Mouse (Mus musculus) mature B cell (primary cell): ENCODE data around the gene B3galt6.

Source experiments
- in situ Hi-C: fragments of 300-500 bp; cut with MboI; formaldehyde crosslinking; loops from 2 replicates; pipeline ENCODE4 v1.14.3; 2019

The B3galt6 gene

DNA sequence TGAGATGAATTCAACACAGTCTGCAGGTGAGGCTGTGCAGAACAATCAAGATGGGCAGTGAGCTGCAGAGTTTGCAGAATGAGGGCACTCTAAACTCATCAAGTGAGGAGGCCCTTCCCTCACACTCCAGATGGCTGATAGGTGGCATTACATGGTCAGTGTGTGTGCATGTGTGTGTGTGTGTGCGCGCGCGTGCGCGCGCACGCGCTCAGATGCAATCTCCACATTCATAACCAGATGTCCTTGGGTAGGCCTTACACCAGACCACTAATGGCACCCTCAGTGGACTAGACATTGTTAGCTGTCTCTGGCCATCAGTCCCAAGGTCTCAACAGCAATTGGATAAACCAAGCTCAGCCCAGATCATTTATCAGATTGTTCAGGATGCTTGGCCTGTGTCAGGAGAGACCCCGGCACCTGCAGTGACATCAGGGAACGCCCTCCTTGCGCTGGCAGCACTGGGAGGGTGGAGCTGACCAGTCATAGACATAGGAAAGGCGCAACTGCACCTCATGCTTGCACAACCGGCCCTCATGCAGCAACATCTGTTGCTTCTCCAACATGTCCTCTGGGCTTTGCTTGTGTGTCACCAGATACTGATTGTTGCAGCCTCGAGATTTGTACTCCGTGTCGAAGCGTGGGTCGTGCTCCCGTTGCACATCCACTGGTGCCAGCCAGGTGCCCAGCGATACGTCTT lies 1.1 kb downstream of the B3galt6 start:
- in situ Hi-C loops = no loop called here

DNA sequence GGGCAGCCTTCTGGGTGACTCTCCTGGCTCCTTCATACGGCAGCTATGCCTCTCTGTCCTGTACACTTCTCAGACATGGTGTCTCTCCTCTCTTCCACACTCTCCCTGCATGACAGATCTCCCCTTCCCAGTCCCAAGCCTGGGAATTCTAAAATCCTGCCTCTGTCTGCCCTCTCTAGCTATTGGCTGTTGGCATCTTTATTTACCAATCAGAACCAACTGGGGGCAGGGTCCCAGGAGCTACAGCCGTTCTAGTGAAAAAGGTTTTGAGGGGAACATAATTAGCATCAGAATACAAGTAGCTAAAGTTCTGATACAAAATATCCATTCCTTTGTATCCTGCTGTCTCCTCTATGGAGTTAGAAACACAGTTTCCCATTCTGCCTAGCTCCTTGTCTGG lies 8.7 kb downstream of the B3galt6 start:
- in situ Hi-C loops = no loop called here

DNA sequence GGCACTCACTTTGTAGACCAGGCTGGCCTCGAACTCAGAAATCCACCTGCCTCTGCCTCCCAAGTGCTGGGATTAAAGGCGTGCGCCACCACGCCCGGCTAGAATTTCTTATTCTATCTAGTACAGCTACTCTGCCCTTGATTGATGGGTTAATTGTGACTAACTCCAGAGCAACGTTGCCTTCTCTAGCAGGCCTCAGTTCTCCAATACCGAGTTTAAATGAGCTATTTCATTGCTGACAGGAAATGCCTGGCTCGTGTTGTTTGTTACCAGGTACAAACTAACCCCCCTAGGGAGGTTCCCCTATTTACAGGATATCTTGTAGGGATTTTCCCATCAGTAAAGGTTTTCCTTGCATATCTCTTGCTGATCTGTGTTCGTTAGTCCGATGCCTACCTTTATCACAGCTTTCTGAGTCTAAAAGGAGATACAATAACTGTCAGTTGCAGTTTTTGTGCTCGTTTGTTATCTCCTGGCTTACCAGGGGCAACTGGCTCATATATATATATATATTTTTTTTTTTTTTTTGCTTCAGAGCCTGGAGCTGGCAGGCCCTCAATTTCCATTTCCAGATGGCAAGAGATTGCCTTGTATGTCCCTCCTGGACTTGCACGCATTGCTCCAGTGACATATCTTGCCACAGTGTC lies 10.9 kb downstream of the B3galt6 start:
- in situ Hi-C loops = no loop called here

DNA sequence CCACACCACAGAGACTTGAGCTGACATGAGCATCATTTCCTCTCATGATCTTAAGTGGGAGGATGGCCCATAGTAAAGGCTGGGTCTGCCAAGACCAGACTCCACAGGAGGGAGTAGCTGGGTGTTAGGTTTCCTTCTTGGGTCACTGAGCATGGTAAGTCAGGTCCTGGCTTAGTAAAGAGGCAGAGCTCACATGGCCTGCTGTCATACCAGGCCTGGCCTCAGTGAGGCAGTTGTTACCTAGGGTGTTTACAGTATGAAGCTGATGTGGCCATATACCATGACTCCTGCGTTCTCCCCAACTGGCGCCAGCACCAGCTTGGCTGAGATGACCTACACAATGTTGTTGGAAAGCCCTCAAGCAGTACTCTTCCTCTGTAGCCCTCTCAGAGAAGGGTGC lies 19.2 kb downstream of the B3galt6 start:
- in situ Hi-C loops = no loop called here

DNA sequence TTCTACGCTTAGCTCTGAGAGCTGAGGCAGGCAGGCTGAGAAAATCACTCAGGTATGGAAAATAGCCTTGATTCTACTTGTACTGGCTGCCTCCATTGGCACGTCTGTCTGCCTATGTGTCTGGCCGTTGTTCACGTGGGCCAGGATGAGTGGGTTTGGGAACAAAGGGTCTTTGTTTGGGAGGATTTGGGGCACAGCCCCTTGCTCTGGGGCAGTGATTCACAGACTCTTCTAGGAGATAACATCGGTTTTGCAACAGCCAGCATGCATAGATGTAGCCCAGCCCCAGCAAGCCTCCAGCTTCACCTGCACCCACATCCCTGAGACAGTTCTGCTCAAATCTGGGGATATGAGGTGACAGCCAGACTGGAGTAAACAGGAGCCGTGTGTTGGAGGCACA lies 19.8 kb downstream of the B3galt6 start:
- in situ Hi-C loops = no loop called here

DNA sequence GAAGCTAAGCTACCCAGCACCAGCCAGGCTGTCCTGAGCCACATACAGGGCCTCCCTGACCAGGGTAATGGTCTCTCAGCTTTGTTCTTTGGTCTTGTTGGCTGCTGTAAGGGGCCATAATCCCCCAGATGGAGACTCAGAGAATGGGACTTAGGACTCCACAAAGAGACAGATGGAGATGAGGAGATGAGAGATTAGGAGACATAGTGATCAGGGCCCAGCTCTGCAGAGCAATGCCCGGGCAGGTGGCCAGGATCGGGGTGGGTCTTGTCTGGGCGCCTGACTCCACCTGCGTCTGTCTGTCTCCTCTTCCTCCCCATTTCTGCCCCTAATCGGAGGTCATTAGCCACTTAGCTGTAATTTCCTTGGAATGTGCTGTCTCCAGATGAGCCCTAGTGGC lies 22.2 kb downstream of the B3galt6 start:
- in situ Hi-C loops = no loop called here

DNA sequence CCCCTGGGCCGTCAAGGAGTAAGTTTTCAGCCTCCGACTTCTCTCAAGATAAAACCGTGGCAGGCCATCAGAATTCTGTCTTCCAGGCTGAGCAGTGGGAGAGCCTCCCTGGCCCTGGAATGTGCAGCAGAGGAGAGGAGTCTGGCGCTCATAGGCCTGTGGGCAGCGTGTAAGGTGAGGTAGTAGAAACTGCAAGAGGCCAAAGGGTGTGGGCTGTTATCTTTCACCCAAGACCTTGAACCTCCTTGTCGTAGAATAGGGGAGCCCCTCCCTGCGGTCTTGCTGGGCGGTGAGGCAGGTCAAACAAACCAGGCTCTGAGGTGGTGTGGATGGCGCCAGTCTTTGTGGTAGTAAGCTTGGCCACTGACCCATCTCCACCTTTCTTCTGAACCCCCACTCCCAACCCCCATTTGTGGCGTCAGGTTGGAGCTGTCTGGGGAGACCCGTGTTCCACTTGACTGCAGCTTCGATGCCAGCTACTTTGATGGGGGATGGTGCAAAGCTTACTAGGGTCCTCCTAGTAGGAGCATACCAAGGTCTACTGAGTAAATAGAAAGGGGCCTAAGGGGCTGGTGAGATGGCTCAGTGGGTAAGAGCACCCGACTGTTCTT lies 23.3 kb downstream of the B3galt6 start:
- in situ Hi-C loops = no loop called here

DNA sequence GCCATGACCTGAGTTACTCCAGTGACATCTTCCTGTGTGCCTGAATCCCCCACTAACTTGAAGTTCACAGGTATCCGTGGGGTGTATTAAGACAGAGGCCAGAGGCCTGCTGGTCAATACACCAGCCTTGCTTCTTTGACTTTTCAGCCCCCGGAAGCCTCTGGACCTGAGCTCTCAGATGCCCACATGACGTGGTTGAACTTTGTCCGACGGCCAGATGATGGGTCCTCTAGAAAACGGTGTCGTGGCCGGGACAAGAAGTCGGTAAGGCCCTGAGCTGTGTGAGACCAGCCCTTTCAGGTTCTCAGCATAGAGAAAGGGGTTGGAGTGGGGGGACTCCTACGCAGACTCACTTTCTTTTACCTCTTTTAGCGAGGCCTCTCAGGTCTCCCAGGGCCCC lies 28.1 kb downstream of the B3galt6 start:
- in situ Hi-C loops = no loop called here

DNA sequence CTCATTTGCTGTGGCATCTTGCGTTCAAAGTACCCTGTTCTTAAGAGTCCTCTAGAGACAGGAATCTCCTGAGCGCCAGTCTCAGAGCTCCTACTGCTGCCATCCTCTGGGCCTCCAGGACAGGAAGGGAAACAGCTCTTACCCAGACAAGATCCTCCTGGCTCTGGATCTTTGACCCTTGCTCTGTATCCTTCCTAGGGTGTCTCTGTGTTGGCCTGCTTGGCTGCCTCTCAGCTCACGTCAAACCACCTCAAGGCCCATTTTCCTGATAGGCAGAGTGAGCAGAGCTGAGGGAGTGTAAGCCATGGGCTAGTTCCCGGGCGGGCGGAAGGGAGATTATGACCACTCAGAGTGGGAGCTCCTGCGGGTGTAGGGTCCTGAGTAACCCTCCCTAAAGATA lies 29.3 kb downstream of the B3galt6 start:
- in situ Hi-C loops = no loop called here

DNA sequence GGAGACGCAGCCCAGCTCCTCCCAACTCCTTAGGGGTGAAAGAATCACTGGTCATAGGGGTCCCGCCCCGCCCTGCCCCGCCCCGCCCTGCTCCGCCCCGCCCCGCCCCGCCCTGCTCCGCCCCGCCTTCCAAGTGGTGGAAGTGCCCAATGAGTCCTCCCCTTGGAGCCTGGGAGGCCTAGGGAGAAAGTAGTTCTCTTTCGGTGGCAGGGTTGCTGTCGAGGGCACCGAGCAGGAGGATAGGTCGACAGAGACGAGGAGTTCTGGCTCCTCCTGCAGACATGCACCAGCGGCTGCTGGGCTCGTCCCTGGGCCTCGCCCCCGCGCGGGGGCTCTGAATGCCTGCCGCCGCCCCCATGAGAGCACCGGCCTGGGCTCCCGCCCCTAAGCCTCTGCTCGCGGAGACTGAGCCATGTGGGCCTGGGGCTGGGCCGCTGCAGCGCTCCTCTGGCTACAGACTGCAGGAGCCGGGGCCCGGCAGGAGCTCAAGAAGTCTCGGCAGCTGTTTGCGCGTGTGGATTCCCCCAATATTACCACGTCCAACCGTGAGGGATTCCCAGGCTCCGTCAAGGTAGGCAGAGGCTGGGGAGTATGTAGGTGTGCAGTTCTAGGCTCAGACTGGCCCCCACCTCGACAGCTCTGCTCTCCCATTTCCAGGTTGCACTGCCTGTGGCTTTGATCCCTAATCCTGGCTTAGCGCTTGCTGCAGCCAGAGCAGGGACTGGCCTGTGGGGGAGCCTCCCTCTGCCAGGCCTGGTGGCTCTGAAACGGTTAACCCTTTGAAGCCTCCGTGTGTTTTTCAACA lies 30.1 kb downstream of the B3galt6 start, which contains the start of gene C1qtnf12:
Gene C1qtnf12 (plus strand): TSS at position 152 of the 805 bp plus-strand sequence.
- in situ Hi-C loops = no loop called here

DNA sequence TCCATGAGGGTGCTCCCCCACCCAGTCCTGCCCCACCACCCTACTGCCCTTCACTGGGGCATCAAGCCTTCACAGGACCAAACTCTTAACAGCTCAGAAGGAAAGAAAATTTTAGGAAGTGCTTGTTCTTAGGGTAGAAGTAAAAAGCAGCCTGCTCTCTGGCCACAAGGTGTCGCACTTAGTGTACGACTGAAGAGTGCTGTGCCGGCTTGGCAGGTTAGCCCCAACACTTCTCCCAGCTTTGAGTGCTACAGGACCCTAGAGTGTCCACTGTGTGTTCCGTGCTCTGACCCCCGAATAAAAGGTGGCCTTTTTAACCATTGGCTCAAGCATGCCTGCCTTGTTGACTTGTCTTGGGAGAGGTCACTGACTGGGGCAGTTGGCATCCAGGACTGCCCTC lies 33.2 kb downstream of the B3galt6 start:
- in situ Hi-C loops = no loop called here

DNA sequence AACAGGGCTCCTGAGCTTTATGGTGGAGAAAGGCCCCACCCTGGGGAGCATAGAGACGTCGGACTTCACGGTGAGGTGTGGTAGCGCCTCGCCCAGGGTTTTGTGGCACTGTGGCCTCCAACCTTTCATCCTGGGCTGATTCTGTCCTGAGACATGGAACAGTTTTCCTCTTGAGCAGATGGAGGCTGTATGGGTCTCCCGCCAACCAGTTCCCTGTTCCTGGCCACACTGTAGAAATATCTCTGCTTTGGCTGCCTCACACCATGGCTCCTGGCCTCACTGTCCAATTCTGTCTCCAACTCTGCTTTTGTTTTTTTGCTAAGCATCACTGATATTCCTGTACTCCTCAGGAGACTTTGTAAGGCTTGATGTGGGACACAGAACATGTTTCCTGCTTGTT lies 37.0 kb downstream of the B3galt6 start:
- in situ Hi-C loops = no loop called here

DNA sequence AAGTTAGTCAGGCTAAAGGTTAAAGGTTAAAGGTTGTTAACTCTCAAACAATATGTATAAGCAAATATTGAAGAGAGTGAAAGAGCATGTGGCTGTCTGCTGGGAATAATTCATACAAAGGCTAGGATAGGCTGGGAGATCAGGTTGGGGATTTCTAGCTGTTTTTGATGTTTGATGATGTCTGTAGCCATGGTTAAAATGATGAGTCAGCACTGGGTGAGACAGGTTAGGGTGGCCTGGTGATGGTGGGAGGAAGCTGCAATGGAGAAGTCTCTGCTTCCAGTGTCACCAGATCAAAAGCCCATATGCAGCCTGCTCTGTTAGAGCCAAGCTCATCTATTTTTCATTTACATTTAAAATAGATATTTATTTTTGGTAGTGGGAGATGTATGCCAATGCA lies 45.4 kb downstream of the B3galt6 start:
- in situ Hi-C loops = no loop called here

DNA sequence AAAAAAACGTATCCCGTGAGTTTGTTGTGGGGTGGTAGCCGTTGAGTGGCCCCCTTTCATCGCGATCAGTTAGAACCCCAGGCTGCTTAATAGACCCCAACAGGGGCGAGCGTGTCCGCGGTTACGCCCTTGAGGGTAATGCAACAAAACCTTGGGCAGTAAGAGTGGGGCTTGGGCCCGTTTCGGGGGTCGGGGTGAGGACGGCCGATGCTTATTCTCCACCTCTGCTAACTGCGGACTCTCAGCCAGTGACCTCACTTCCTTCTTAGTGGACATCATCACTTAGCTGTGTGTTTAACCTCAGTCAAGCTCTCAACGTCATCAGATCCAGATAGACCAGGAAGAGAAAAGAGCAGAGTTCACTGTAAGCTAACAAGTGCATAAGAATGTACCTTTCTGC lies 48.2 kb downstream of the B3galt6 start:
- in situ Hi-C loops = no loop called here

DNA sequence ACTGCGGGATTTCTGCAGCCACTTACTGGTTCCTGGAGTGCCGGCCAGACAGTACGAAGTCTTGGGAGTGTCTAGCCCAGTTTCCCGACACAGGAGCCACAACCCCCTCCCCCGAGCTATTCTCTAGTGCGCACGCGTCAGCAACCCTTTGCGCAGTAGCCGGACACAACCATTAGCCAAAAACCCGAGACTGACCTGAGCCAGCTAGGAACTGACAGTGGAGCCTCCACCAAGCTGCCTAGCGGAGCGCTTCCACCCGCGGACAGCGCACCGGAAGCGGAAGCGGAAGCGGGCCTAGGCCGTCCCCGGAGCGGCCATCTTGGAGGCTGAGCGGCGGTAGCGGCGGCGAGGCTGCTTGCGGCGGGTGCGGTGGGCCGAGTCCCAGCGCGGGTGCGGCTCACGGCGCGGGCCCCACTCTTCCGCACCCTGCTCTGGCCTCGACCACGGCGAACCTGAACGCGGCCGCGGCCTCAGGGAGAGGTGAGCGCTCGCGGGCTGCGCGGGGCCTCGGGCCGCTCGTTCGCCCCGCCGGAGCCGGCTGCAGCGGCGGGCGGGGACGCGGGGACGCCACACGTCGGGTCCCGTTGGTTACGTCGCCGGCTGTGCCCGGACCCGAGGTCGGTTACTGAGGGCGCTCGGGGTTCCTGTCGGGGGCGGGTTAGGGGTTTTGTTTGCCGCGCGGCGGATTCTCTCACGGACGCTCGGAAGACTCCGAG lies 48.8 kb downstream of the B3galt6 start, which contains the start of gene Ube2j2:
Gene Ube2j2 (plus strand): TSS at position 298 of the 716 bp plus-strand sequence.
- in situ Hi-C loops = no loop called here

DNA sequence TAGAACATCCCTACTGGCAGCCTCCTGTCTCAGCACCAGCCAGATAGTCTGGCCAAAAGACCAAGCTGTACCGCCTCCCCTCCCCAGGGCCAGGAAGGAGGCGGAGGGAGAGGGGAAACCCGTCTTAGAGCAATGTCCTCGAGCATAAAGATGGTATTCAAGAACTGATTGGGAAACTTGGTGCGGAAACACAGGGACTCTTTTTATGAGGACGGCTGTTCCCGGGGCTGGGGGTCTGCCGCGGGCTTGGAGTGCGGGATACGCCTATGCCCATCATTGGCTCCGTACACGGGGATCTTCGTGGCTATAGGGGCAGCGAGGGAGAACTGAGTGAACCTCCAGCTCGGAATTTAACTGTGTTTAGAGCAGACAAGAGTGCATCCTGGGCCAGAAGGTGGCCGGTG lies 49.4 kb downstream of the B3galt6 start:
- in situ Hi-C loops = no loop called here
